Mouse (Mus musculus) C2C12 (cell line): ENCODE data around the gene Rpl36a. TPM values are rescaled to one million over a fixed set of nuclear protein-coding genes. Genes with fewer than 3 reads are reported as not detected.
"Not testable (repeated sequence)": the region's sequence is repeated elsewhere in the genome, so short reads cannot be mapped to it uniquely, and the experiment has no call there.

Experiments used
- H3K27me3 ChIP-seq: one replicate; pipeline ENCODE4 v1.6.1; 2011; ENCODE audit not compliant: control insufficient read depth, insufficient read depth, insufficient read length
- H3K36me3 ChIP-seq: one replicate; pipeline ENCODE4 v1.6.1; 2011; ENCODE audit not compliant: control insufficient read depth, insufficient read depth
- H3K4me3 ChIP-seq: one replicate; pipeline ENCODE4 v1.5.1; 2011; ENCODE audit warnings: mild to moderate bottlenecking, control low read depth; ENCODE audit not compliant: poor library complexity, insufficient read depth, severe bottlenecking
- H3K79me2 ChIP-seq: one replicate; pipeline ENCODE4 v1.6.1; 2011; ENCODE audit not compliant: control insufficient read depth, insufficient read depth
- H3K79me3 ChIP-seq: one replicate; pipeline ENCODE4 v1.6.1; 2011; ENCODE audit warnings: low read depth, control low read depth
- H3ac ChIP-seq: one replicate; pipeline ENCODE3; 2011; ENCODE audit warnings: low read depth; ENCODE audit not compliant: control insufficient read depth, insufficient read length
- CEBPB ChIP-seq: IDR thresholded peaks from one replicate; pipeline ENCODE4 v1.6.1; 2011; ENCODE audit warnings: low read depth, mild to moderate bottlenecking, control low read depth, moderate library complexity
- CTCF ChIP-seq: IDR thresholded peaks from one replicate; pipeline ENCODE4 v1.5.1; 2011; ENCODE audit not compliant: control insufficient read depth, insufficient read depth, insufficient read length
- MAX ChIP-seq: IDR thresholded peaks from one replicate; pipeline ENCODE4 v1.6.1; 2011; ENCODE audit warnings: mild to moderate bottlenecking, control low read depth
- MYOD1 ChIP-seq: IDR thresholded peaks from one replicate; pipeline ENCODE4 v1.6.1; 2011; ENCODE audit warnings: low read depth; ENCODE audit not compliant: control insufficient read depth, insufficient read length
- MYOG ChIP-seq: IDR thresholded peaks from one replicate; pipeline ENCODE4 v1.6.1; 2011; ENCODE audit not compliant: control insufficient read depth, insufficient read length; ENCODE audit errors: extremely low read depth
- USF1 ChIP-seq: IDR thresholded peaks from one replicate; pipeline ENCODE4 v1.6.1; 2011; ENCODE audit warnings: low read depth, mild to moderate bottlenecking, control low read depth, moderate library complexity
- long read RNA-seq, 2 experiments: library from polyadenylated mRNA; unstranded; transcript quantifications; one replicate each; pipeline ENCODE4 v2.0.0; 2019 to 2020
- polyA plus RNA-seq: library from polyadenylated mRNA; unstranded; fragments of >200 nt; fragmentation: generic; extraction: Trizol; gene quantifications from one replicate; pipeline ENCODE4 v1.2.1, GENCODE M21; 2012; ENCODE audit warnings: missing spikeins

Gene Rpl36a
- polyA plus RNA-seq = 1,745 TPM
- long read RNA-seq, experiment 1, transcript Rpl36a-201 (5 exons, 483 nt) = major isoform, 557 of 611 reads
- long read RNA-seq, experiment 1, transcript Rpl36a-206 (4 exons, 812 nt) = minor isoform, 48 of 611 reads
- long read RNA-seq, experiment 1, partial matches to known transcripts = 0 of 611 reads
- long read RNA-seq, experiment 1, other reads (novel, unspliced or antisense) = 6 of 611 reads
- long read RNA-seq, experiment 2, transcript Rpl36a-201 (5 exons, 483 nt) = major isoform, 113 of 120 reads
- long read RNA-seq, experiment 2, partial matches to known transcripts = 0 of 120 reads
- long read RNA-seq, experiment 2, other reads (novel, unspliced or antisense) = 3 of 120 reads

GRCm38 (mm10) chrX:134585103-134586002, at the start of gene Rpl36a:
TSS of gene Rpl36a (plus strand) at chrX:134585654.
- TF ChIP-seq MYOG (no peak), MYOD1 (no peak), CEBPB (no peak), CTCF (peak; percentile 37), USF1 (no peak), MAX (peak; percentile 51)
- H3K27me3 ChIP-seq = no peaks in the 10 kb centered on the region
- H3K79me3 ChIP-seq = peaks cover 16% of the 10 kb centered on the region
- H3K36me3 ChIP-seq = peaks cover 18% of the 10 kb centered on the region
- H3K4me3 ChIP-seq = peak within 1 kb of the TSS; percentile 46
- peaks cover 24% of the 10 kb centered on the region for H3K79me2 ChIP-seq
- H3ac ChIP-seq = peak within 1 kb of the TSS; percentile 81

- Histone ChIP-seq H3K79me3 (peaks cover 24% of the 10 kb centered on the region), H3K4me3 (peak overlapping the region; percentile 50), H3K79me2 (peaks cover 40% of the 10 kb centered on the region), H3K36me3 (peaks cover 17% of the 10 kb centered on the region)
- H3K27me3 ChIP-seq, H3ac ChIP-seq: not testable (repeated sequence)
Observed at GRCm38 (mm10) chrX:134539795-134540194, 45.7 kb upstream of the Rpl36a start.

GRCm38 (mm10) chrX:134540414-134541135, 44.9 kb upstream of the Rpl36a start:
- Histone ChIP-seq H3K27me3 (no peaks in the 10 kb centered on the region), H3K79me2 (peaks cover 40% of the 10 kb centered on the region), H3ac (peak overlapping the region; percentile 62), H3K4me3 (peak overlapping the region; percentile 50), H3K36me3 (peaks cover 17% of the 10 kb centered on the region), H3K79me3 (peaks cover 24% of the 10 kb centered on the region)
- TF ChIP-seq CEBPB (no peak), MYOD1 (no peak), USF1 (no peak), MAX (no peak), CTCF (no peak), MYOG (no peak)

DNA sequence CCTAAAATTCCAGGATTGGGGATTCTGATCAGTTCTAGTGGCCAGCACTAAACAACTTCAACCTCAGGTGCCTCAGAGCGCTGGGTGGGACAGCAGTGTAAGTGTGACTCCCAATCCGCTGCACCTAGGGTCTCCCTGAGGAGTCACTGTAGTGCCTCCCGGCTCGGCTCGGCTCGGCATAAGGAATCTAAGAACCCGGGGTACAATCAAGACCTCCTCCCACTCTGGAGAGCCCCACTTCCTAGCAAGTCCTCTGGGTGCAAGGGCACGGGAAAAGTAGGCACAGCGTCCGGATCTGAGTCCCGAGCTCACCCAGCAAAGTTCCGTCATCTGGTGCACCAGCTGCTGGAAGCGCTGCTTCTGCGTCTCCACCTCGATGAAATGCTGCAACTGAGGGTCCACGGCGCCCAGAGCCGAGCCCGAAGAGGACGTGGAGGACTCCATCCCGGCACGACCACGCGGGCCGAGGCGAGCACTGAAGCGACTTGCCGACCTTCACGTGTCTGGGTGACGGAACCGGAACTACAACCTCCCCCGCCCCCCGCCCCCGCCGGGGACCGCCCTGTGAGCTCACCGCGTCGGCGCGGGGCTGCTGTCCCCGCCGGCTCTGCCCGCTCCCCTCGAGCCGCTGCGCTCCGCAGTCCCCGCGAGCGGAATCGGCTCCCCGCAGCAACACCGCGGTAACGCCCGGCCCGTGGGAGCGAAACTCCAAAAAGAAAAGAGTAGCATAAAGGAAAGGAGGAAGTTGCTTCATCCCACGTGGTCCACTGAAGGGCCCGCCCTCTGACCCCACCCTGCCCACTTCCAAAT, 44.1 kb upstream of the Rpl36a start, which contains the start of gene Timm8a1:
Gene Timm8a1, minus strand, starts transcription at position 721 of the 810 bp plus-strand sequence.
- Histone ChIP-seq H3K36me3 (peaks cover 16% of the 10 kb centered on the region), H3K4me3 (peak within 1 kb of the TSS; percentile 50), H3K79me3 (peaks cover 24% of the 10 kb centered on the region), H3K27me3 (no peaks in the 10 kb centered on the region), H3K79me2 (peaks cover 39% of the 10 kb centered on the region), H3ac (peak within 1 kb of the TSS; percentile 79)
- TF ChIP-seq MAX = no peak
- peak; percentile 50 for TF ChIP-seq USF1

DNA sequence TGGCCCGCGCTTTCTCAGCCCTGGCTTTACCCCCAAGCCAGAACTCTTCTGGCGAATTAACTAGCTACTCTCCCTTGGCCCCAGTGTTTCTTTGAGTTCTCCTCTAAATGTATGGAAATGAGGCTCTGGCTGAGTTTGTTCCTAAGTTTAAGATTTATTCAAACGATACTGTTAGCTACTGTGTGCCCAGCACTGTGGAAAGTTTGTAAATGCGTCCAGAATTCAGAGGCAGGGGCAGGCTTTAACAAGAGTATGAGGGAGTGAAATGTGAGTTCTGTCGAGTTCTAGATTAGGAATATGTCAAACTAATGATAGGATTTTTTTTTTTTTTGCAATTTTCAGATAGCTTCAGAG, 43.5 kb upstream of the Rpl36a start:
- Histone ChIP-seq H3K79me2 (peaks cover 34% of the 10 kb centered on the region), H3K4me3 (peak overlapping the region; percentile 50), H3K79me3 (peaks cover 24% of the 10 kb centered on the region), H3ac (no peak overlapping the region), H3K36me3 (peaks cover 10% of the 10 kb centered on the region), H3K27me3 (no peaks in the 10 kb centered on the region)
- no peak for TF ChIP-seq MAX
